Mouse (Mus musculus) liver, embryonic 14.5 days (tissue): ENCODE results near the gene Gm12166.

Experiments
- CTCF ChIP-seq: IDR thresholded peaks from 2 replicates; pipeline ENCODE4 v1.5.1; 2016; ENCODE audit warnings: antibody characterized with exemption, low read depth, control low read depth
- EP300 ChIP-seq: IDR thresholded peaks from 2 replicates; pipeline ENCODE4 v1.6.1; 2016; ENCODE audit warnings: antibody characterized with exemption, low read depth

- TF ChIP-seq CTCF: no peak
- TF ChIP-seq EP300: no peak
Measured at GRCm38 (mm10) chr11:46086446-46086845, 34.3 kb upstream of the Gm12166 start.
